Mouse (Mus musculus) hindbrain, embryonic 13.5 days (tissue): Measurements from ENCODE around the gene Wfdc8. TPM values are rescaled to one million over a fixed set of nuclear protein-coding genes. Genes with fewer than 3 reads are reported as not detected.

Experiments
- ATAC-seq: fragments of 200-750 bp; cut with Nextera tagmentation; 2 replicates; pipeline ENCODE4 v1.8.0; 2017; ENCODE audit warnings: moderate TSS enrichment; ENCODE audit not compliant: low FRiP score
- H3K27ac ChIP-seq: fragments of 300-500 bp; sonication (generic); 2 replicates; pipeline ENCODE4 v1.5.1; 2015; ENCODE audit warnings: inconsistent platforms, mild to moderate bottlenecking, moderate library complexity
- H3K27me3 ChIP-seq: fragments of 300-500 bp; sonication (generic); 2 replicates; pipeline ENCODE4 v1.6.1; 2015; ENCODE audit warnings: mild to moderate bottlenecking, inconsistent platforms
- H3K36me3 ChIP-seq: fragments of 300-500 bp; sonication (generic); 2 replicates; pipeline ENCODE4 v1.6.1; 2015; ENCODE audit warnings: mild to moderate bottlenecking, inconsistent platforms
- H3K4me1 ChIP-seq: fragments of 300-500 bp; sonication (generic); replicated peaks from 2 replicates; pipeline ENCODE4 v1.6.1; 2015; ENCODE audit warnings: inconsistent platforms
- H3K4me2 ChIP-seq: fragments of 300-500 bp; sonication (generic); 2 replicates; pipeline ENCODE4 v1.6.1; 2015; ENCODE audit warnings: inconsistent platforms, mild to moderate bottlenecking, moderate library complexity
- H3K4me3 ChIP-seq: fragments of 300-500 bp; sonication (generic); 2 replicates; pipeline ENCODE4 v1.5.1; 2015; ENCODE audit warnings: mild to moderate bottlenecking, inconsistent platforms
- H3K9ac ChIP-seq: fragments of 300-500 bp; sonication (generic); 2 replicates; pipeline ENCODE4 v1.6.1; 2015; ENCODE audit warnings: mild to moderate bottlenecking, inconsistent platforms
- H3K9me3 ChIP-seq: fragments of 300-500 bp; sonication (generic); 2 replicates; pipeline ENCODE4 v1.6.1; 2016; ENCODE audit warnings: inconsistent platforms
- WGBS: fragments of 180-500 bp; shearing (Covaris S2); methylation state at CpG from one replicate; pipeline ENCODE4 v1.1.7; 2015; 5-methylcytosine and 5-hydroxymethylcytosine counted together
- polyA plus RNA-seq: library from polyadenylated mRNA; unstranded; fragments of >200 nt; fragmentation: Nextera tagmentation; extraction: Ambion mirVana; gene quantifications from 2 replicates; pipeline ENCODE4 v1.2.1, GENCODE M21; 2015

Gene Wfdc8
- polyA plus RNA-seq, 1 experiment from 2014 or later: not detected

DNA sequence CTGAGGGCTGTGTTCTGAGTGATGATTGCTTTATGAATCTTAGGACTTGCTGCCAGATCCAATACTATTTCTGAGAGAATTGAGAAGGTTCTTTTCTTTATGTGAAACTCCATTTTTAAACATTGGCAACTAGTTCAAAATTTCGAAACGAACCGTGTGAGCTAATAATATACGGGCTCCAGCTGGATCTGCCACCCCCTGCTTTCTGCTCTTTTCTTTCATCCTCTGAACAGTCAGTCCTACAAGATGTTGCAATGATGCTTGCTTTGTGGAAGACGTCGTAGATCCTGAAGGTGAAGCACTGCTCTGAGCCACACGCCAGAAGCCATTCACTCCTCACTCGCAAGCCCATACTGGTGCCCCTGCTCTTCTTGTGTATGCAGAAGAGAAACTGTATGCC, 55.0 kb downstream of the Wfdc8 start:
- no peak overlapping the region for H3K9ac ChIP-seq

DNA sequence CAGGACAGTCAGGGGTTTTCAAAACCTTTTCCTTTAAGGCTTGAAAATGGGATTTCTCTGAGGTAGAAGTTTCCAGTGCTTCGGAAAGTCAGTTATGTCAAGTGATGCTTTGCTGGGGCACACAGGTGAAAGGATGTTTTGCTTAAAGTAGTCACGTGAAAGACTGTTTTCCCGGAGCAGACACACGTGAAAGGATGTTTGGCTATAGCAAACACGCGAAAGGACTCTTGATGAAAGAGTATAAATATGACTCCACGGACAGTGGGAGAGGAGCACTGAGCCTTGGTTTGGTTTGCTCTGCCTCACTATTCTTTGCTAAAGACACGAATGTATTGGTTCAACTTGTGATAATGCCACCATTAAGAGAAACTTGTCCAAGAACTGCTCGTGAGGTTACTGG, 61.9 kb downstream of the Wfdc8 start:
- 90% methylated on average over 9 of the region's 9 CpGs for WGBS
- Histone ChIP-seq H3K4me2 (no peak overlapping the region), H3K27me3 (0 out of 2 replicates have a peak, but pooled peaks cover 13% of the 10 kb centered on the region), H3K27ac (no peak overlapping the region), H3K36me3 (no peaks in the 10 kb centered on the region), H3K9ac (no peak overlapping the region), H3K4me3 (no peak overlapping the region), H3K4me1 (peaks cover 4% of the 10 kb centered on the region; the same call in 1 of the 2 replicates), H3K9me3 (no peaks in the 10 kb centered on the region)
- ATAC-seq: no peak

More for the DNA sequence above, 55.0 kb downstream of the Wfdc8 start:
- no peak overlapping the region for H3K4me2 ChIP-seq
- H3K9me3 ChIP-seq: no peaks in the 10 kb centered on the region
- no peaks in the 10 kb centered on the region for H3K36me3 ChIP-seq
- no peak for ATAC-seq
- H3K27me3 ChIP-seq: peaks cover 46% of the 10 kb centered on the region
- WGBS: 88% methylated on average over 8 of the region's 8 CpGs
- no peak overlapping the region for H3K27ac ChIP-seq
- H3K4me1 ChIP-seq: peaks cover 12% of the 10 kb centered on the region
- H3K4me3 ChIP-seq: no peak overlapping the region

DNA sequence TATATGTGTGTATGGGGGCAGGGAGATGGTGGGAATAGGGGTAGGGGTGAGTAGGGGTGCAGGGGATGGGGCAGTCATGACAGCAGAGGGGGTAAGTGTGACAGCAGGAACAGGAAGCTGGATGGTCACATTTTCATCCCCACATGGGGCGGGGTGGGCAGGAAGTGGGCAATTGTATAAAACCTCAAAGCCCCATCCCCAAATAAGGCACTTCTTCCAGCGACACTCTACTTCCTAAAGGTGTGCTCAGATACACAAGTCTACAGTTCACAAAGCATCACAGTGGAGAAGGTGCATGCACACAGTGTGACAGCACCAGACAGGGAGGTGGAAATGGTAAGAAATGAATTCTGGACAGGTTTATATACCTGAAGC, 62.5 kb downstream of the Wfdc8 start:
- Histone ChIP-seq H3K9ac (no peak overlapping the region), H3K27me3 (0 out of 2 replicates have a peak, but pooled peaks cover 13% of the 10 kb centered on the region), H3K36me3 (no peaks in the 10 kb centered on the region), H3K4me2 (no peak overlapping the region), H3K4me3 (no peak overlapping the region), H3K9me3 (no peaks in the 10 kb centered on the region), H3K27ac (no peak overlapping the region), H3K4me1 (peaks cover 4% of the 10 kb centered on the region; the same call in 1 of the 2 replicates)
- no peak for ATAC-seq
- WGBS: 83% methylated on average over 2 of the region's 2 CpGs

DNA sequence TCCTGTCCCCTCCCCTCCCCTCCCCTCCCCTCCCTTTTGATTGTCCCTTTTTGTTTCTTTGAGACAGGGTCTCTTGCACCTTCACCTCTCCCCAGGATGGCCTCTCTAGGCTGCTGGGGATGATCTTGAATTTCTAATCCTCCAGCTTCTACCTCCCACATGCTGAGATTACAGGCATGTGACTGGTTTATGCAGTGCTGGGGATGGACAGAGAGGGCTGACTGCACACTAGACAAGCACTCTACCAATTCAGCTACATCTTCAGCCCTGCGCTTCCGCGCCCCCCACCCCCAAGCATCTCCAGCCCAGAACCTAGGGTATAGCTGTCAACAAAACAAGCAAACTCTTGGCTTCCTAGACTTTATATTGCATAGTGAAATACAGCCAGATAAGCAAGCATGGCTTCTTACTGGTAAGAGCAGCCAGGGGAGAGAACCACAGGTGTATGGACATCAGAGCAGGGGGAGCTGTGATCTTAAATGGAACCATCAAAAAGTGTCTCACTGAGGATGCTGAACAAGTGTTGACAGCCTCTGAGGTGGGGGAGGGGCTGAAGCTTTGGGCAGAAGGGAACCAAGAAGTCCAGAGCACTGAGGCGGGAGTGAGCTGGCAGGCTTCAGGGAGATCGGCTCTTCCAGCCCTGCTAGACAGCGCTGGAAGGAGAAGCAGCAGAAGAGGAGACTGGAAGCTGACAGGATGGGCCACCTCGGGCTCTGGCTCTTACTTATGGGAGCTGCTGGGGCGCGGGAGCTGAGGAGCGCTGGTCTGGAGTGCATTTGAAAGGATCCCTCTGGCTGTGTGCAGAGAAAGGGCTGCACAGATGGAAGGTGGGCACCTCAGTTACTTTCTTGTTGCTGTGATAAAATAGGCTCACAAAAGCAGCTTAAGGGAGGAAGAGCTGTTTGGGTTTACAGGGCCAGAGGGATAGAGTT, 63.2 kb downstream of the Wfdc8 start:
- no peak for ATAC-seq
- H3K27ac ChIP-seq: no peak overlapping the region
- peaks cover 4% of the 10 kb centered on the region; the same call in 1 of the 2 replicates for H3K4me1 ChIP-seq
- H3K36me3 ChIP-seq: no peaks in the 10 kb centered on the region
- 22% methylated on average over 10 of the region's 10 CpGs for WGBS
- 0 out of 2 replicates have a peak, but pooled peaks cover 13% of the 10 kb centered on the region for H3K27me3 ChIP-seq
- peak overlapping the region; percentile 20 for H3K4me2 ChIP-seq
- H3K4me3 ChIP-seq: no peak overlapping the region
- H3K9me3 ChIP-seq: no peaks in the 10 kb centered on the region
- H3K9ac ChIP-seq: 0 out of 2 replicates have a peak overlapping the region, but pooled peaks have one; percentile 46

DNA sequence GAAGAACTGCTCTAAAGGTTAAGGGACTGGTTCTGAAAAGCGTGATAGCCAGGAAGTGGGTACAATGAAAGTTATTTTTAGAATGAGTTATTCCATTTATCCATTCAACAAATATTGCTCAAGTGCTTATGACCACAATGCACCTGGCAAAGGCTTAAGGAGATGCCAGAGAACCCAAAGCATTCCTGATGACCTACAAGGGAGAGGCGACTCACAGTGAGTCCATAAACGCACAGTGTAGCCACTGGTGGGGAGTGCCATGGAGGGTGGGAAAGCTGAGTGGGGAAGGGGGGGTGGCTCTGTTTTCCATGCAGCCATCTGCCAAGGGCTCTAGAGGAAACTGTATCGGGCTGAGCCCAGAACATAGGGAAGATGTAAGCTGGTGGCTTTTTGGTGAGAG, 64.1 kb downstream of the Wfdc8 start:
- WGBS: 58% methylated on average over 4 of the region's 4 CpGs
- H3K4me3 ChIP-seq: no peak overlapping the region
- no peak overlapping the region for H3K9ac ChIP-seq
- H3K4me2 ChIP-seq: no peak overlapping the region
- H3K4me1 ChIP-seq: peaks cover 4% of the 10 kb centered on the region; the same call in 1 of the 2 replicates
- H3K36me3 ChIP-seq: no peaks in the 10 kb centered on the region
- H3K9me3 ChIP-seq: no peaks in the 10 kb centered on the region
- ATAC-seq: no peak
- 0 out of 2 replicates have a peak, but pooled peaks cover 16% of the 10 kb centered on the region for H3K27me3 ChIP-seq
- no peak overlapping the region for H3K27ac ChIP-seq

Other genes with a start within 250 kb of the Wfdc8 start
- 0.49 and 0.92 TPM in 2 replicates for gene Slpi, start 224.5 kb downstream of the Wfdc8 start, polyA plus RNA-seq
- gene Rbpjl, start 210.5 kb downstream of the Wfdc8 start, polyA plus RNA-seq: 0.05 and 0.09 TPM in 2 replicates
- 2.3 and 9.3 TPM in 2 replicates for gene Matn4, start 208.5 kb downstream of the Wfdc8 start, polyA plus RNA-seq
- 9.0 and 9.7 TPM in 2 replicates for gene Sdc4, start 169.7 kb downstream of the Wfdc8 start, polyA plus RNA-seq
- gene Sys1, start 156.7 kb downstream of the Wfdc8 start, polyA plus RNA-seq: 84.3 and 85.3 TPM in 2 replicates
- gene Gm20458, start 152.7 kb downstream of the Wfdc8 start, polyA plus RNA-seq: 5.0 and 5.9 TPM in 2 replicates
- 0.18 TPM in 1 of 2 replicates, not detected in the other for gene Trp53tg5, start 139.9 kb downstream of the Wfdc8 start, polyA plus RNA-seq
- gene Dbndd2, start 127.5 kb downstream of the Wfdc8 start, polyA plus RNA-seq: 12.0 and 13.8 TPM in 2 replicates
- gene Pigt, start 116.1 kb downstream of the Wfdc8 start, polyA plus RNA-seq: 67.3 and 71.1 TPM in 2 replicates
- 4.5 and 5.5 TPM in 2 replicates for gene Wfdc2, start 51.2 kb downstream of the Wfdc8 start, polyA plus RNA-seq
- not detected in 2 replicates for gene Spint3, start 40.2 kb downstream of the Wfdc8 start, polyA plus RNA-seq
- gene Wfdc6a, start 28.2 kb downstream of the Wfdc8 start, polyA plus RNA-seq: not detected in 2 replicates
- not detected in 2 replicates for gene Eppin, start 20.0 kb downstream of the Wfdc8 start, polyA plus RNA-seq
- gene Wfdc6b, start 104 bp downstream of the Wfdc8 start, polyA plus RNA-seq: not detected in 2 replicates
- not detected in 2 replicates for gene Wfdc16, start 25.2 kb upstream of the Wfdc8 start, polyA plus RNA-seq
- gene Wfdc10, start 42.4 kb upstream of the Wfdc8 start, polyA plus RNA-seq: not detected in 2 replicates
- gene Wfdc9, start 43.0 kb upstream of the Wfdc8 start, polyA plus RNA-seq: not detected in 2 replicates
- gene Wfdc11, start 60.5 kb upstream of the Wfdc8 start, polyA plus RNA-seq: not detected in 2 replicates
- gene Wfdc13, start 71.5 kb upstream of the Wfdc8 start, polyA plus RNA-seq: not detected in 2 replicates
- gene Spint4, start 84.9 kb upstream of the Wfdc8 start, polyA plus RNA-seq: not detected in 2 replicates
- gene Spint5, start 101.7 kb upstream of the Wfdc8 start, polyA plus RNA-seq: not detected in 2 replicates
- 0.95 and 1.2 TPM in 2 replicates for gene Wfdc3, start 132.3 kb upstream of the Wfdc8 start, polyA plus RNA-seq
- 65.0 and 72.3 TPM in 2 replicates for gene Dnttip1, start 132.4 kb upstream of the Wfdc8 start, polyA plus RNA-seq
- 97.2 and 108 TPM in 2 replicates for gene Ube2c, start 156.3 kb upstream of the Wfdc8 start, polyA plus RNA-seq
- 1.3 and 3.9 TPM in 2 replicates for gene Tnnc2, start 166.3 kb upstream of the Wfdc8 start, polyA plus RNA-seq
- gene Snx21, start 172.2 kb upstream of the Wfdc8 start, polyA plus RNA-seq: 21.0 and 22.4 TPM in 2 replicates
- gene Acot8, start 191.3 kb upstream of the Wfdc8 start, polyA plus RNA-seq: 19.4 and 19.8 TPM in 2 replicates
- 13.7 and 14.6 TPM in 2 replicates for gene Zswim3, start 191.5 kb upstream of the Wfdc8 start, polyA plus RNA-seq
- gene Zswim1, start 209.1 kb upstream of the Wfdc8 start, polyA plus RNA-seq: 23.9 and 24.3 TPM in 2 replicates
- gene Spata25, start 214.9 kb upstream of the Wfdc8 start, polyA plus RNA-seq: not detected in 2 replicates
- gene Ctsa, start 219.2 kb upstream of the Wfdc8 start, polyA plus RNA-seq: 101 and 109 TPM in 2 replicates
- gene Neurl2, start 219.8 kb upstream of the Wfdc8 start, polyA plus RNA-seq: 5.4 and 5.9 TPM in 2 replicates
- 123 and 127 TPM in 2 replicates for gene Pltp, start 244.1 kb upstream of the Wfdc8 start, polyA plus RNA-seq